Mouse (Mus musculus): ENCODE results near the gene Hnrnph3.

Gene Hnrnph3

DNA sequence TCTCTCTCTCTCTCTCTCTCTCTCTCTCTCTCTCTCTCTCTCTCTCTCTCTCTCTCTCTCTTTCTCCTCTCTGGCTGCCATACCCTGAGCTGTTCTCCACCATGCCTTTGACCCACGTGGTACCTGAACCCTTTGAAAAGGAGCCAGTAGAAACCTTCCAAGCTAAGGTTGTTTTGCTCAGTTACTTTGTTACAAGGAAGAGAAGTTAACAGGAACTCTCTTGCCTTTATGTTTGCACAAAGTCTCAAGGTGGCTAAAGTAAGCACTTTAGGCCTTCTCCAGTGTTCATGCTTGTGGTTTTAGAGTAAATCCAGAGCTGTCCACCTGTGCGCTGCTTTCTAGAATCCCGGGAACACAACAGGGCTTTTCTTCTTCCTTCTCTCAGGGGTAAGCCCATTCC lies 8.2 kb upstream of the Hnrnph3 start:
- DNase-seq (ENCODE audit: low read depth, low spot score) = no peak

- DNase-seq (ENCODE audit: low read depth, low spot score) = no peak
Observed at GRCm38 (mm10) chr10:63028396-63028795, 4.4 kb upstream of the Hnrnph3 start.

DNA sequence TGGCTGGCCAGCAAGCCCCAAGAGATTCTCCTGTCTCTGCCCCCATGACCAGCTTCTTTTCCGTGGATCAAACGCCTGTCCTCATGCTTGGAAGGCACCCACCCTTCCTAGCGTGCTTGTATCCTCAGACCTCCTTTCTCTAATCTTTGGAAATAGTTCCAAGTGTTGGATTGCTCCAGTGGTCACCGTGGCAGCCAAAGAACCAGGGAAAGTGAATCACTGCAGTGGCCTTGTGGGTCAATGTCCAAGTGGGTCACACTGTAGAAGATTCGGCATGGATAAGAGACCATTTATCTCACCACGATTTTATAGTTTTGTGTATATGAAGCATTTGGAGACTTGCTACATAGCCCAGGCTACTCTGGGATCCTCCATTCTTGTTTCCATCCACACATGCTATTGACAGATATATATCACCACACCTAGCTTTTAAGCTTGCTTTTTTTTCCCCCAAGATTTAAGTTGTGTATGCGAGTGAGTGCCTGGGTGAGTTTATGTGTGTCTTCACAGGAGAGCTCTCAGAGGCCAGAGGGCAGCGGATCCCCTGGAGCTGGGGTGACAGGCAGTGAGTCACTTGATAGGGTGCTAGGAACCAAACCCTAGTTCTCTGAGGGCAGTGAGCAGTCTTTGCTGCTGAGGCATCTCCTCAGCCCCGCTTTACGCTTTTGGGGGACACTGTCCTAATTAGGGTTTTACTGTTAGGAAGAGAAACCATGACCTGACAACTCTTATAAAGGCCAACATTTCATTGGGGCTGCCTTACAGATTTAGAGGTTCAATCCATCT lies 3.6 kb upstream of the Hnrnph3 start:
- DNase-seq (ENCODE audit: low read depth, low spot score) = no peak

GRCm38 (mm10) chr10:63026795-63027160 lies 2.8 kb upstream of the Hnrnph3 start:
- DNase-seq (ENCODE audit: low read depth, low spot score) = no peak

- no peak for DNase-seq (ENCODE audit: low read depth, low spot score)
Observed at GRCm38 (mm10) chr10:63026156-63026794, 2.3 kb upstream of the Hnrnph3 start.

- DNase-seq (ENCODE audit: low read depth, low spot score) = no peak
Observed at GRCm38 (mm10) chr10:63025491-63026011, 1.5 kb upstream of the Hnrnph3 start.

GRCm38 (mm10) chr10:63025016-63025415 lies 999 bp upstream of the Hnrnph3 start:
- DNase-seq (ENCODE audit: low read depth, low spot score) = peak; percentile 66

DNA sequence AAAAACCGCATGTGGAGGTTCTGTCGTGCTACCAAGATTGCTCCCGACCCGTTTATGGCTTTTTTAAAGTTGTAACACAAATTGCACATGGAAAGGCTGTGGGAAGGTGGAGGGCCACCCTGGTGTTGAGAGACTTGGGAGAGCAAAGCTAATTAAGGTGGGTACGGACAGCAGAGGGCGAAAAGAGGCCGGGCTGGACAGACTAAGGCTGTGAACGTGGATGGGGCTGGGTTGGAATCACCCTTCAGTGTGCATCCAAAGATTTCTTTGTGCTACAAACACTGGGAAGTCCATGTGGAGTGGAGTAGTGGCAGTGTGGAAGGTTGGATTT lies 528 bp upstream of the Hnrnph3 start:
- no peak for DNase-seq (ENCODE audit: low read depth, low spot score)

GRCm38 (mm10) chr10:63023121-63023748 lies 782 bp downstream of the Hnrnph3 start:
- DNase-seq (ENCODE audit: low read depth, low spot score) = no peak

- DNase-seq (ENCODE audit: low read depth, low spot score) = peak; percentile 66
Observed at GRCm38 (mm10) chr10:63022541-63023120, 1.4 kb downstream of the Hnrnph3 start.

GRCm38 (mm10) chr10:63021702-63022101 lies 2.3 kb downstream of the Hnrnph3 start:
- peak; percentile 49 for DNase-seq (ENCODE audit: low read depth, low spot score)

DNA sequence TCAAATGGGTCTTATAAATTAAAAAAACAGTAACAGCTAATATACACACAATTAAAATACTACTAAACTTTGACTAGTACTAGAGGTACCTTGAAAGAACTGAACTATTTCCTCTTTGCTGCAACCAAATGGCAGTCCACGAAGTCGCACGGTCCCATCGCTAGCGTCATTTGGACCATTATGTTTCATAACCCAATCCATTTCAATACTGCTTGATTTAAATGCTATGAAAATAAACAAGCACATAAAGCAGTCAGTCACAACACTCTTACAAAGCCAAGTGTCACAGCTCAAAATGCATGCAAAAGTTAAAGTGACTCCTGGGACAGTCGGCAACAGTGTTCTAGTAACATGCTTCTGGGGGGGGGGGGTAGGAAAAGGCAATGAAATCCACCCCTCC lies 4.7 kb downstream of the Hnrnph3 start:
- no peak for DNase-seq (ENCODE audit: low read depth, low spot score)

GRCm38 (mm10) chr10:63014168-63014567 lies 9.8 kb downstream of the Hnrnph3 start:
- DNase-seq (ENCODE audit: low read depth, low spot score) = no peak

DNA sequence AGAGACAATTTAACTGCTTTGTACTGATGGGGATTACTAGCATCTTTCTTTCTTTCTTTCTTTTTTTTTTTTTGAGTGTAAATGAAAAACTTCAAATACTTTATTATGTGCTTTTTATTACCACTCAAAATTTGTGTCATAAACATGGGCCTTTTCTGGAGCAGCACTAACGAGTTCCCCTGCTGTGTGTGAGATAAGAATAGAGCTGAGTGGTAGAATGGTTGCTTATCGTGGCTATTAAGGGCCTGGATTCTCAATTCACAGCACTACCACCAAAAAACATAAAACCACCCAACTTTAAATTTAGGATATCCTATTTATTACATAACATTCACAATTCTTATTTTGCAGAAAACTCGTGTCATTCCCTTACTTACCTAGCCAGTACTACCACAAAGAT lies 10.5 kb downstream of the Hnrnph3 start:
- no peak for DNase-seq (ENCODE audit: low read depth, low spot score)

- no peak for DNase-seq (ENCODE audit: low read depth, low spot score)
Observed at GRCm38 (mm10) chr10:63011556-63011955, 12.5 kb downstream of the Hnrnph3 start.

- no peak for DNase-seq (ENCODE audit: low read depth, low spot score)
Observed at GRCm38 (mm10) chr10:63010268-63010667, 13.7 kb downstream of the Hnrnph3 start.

DNA sequence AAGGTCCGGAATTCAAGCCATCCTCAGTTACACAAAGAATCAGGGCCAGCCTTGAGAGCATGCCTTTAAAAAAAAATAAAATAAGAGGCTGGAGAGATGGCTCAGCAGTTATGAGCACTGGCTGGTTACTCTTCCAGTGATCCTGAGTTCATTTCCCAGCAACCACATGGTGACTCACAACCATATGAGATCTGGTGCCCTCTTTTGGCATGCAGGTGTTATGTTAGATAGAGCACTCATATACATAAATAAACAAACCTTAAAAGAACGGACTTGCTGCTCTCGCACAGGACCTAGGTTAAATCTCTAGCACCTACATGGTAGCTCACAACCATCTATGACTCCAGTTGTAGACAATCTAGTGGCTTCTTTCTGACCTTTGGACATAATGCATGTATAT lies 15.8 kb downstream of the Hnrnph3 start:
- no peak for DNase-seq (ENCODE audit: low read depth, low spot score)

DNA sequence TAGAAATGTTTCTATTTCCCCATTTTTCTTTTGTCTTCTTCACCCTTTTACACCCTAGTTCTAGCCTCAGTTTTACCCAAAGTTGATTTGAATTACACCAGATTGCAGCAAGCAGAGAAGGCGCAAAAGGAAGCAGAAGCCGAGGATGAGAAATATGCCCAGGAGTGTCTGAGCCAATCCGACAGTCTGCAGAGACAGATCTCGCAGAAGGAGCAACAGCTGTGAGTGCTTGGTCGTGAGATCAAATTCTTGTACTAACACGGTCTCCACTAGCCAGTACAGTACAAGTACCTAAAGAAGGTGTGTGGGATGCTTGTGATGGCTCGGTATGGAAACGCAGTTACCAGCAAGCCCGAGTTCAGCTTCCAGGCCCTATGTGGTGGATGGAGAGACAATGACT lies 19.5 kb downstream of the Hnrnph3 start:
- no peak for DNase-seq (ENCODE audit: low read depth, low spot score)

DNA sequence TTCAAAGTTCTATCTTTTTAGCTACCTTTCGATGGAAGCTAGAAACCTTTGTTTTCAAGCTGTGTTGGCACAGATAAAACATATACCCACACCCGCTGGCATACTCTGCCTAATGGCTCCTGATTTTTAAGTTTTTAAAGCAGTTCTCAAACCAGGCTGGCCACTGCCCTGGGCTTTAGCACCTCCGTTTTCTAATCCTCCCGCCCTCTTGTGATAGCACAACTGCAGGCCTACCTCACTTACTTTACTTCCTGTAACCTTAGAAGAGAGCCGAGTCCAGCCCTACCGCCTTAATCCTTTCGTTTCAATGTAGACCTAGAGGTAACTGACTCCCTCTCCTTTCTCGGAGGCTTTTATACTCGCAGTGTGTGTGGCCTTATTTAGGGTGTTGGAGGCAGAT lies 20.8 kb downstream of the Hnrnph3 start:
- no peak for DNase-seq (ENCODE audit: low read depth, low spot score)

GRCm38 (mm10) chr10:63000584-63000983 lies 23.4 kb downstream of the Hnrnph3 start:
- DNase-seq (ENCODE audit: low read depth, low spot score) = no peak

- DNase-seq (ENCODE audit: low read depth, low spot score) = no peak
Observed at GRCm38 (mm10) chr10:62993991-62994390, 30.0 kb downstream of the Hnrnph3 start.

DNA sequence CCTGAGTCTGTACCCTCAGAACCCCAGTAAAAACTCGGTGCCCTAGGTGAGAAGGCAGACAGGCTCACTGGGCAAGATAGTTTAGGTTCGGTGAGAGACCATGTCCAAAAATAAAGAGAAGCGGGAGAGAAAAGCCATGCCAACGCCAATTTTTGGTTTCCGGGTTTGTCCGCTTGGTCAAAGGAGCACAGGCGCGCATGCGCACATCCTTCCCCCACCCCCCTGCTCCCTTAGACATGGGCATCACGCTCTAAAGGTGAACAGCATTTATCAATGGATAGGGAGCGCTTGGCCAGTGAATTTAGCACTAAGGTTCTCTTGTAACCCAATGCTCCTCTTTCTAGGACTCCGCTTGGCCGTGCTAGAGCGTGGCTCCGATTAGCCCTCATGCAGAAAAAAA lies 33.4 kb downstream of the Hnrnph3 start:
- no peak for DNase-seq (ENCODE audit: low read depth, low spot score)
